Mouse (Mus musculus) midbrain, postnatal 0 days (tissue): ENCODE results near the gene Pknox2. TPM values are rescaled to one million over a fixed set of nuclear protein-coding genes. Genes with fewer than 3 reads are reported as not detected.

ENCODE experiments used
- ATAC-seq: fragments of 200-750 bp; cut with Nextera tagmentation; 2 replicates; pipeline ENCODE4 v1.8.0; 2017; ENCODE audit warnings: moderate number of reproducible peaks, mild to moderate bottlenecking, moderate TSS enrichment, moderate library complexity; ENCODE audit not compliant: low FRiP score
- DNase-seq: peaks from one replicate; pipeline ENCODE4 v3.0.0-alpha.2; 2015; ENCODE audit warnings: low spot score
- H3K27ac ChIP-seq: fragments of 300-500 bp; sonication (generic); 2 replicates; pipeline ENCODE4 v1.5.1; 2014; ENCODE audit warnings: low read depth, mild to moderate bottlenecking, low read length, mixed read lengths
- H3K27me3 ChIP-seq: fragments of 300-500 bp; sonication (generic); 2 replicates; pipeline ENCODE4 v1.6.1; 2014; ENCODE audit warnings: low read length, control low read depth, mixed read lengths; ENCODE audit not compliant: insufficient read depth
- H3K36me3 ChIP-seq: fragments of 300-500 bp; sonication (generic); 2 replicates; pipeline ENCODE4 v1.6.1; 2014; ENCODE audit warnings: low read length, control low read depth, mixed read lengths; ENCODE audit not compliant: insufficient read depth
- H3K4me1 ChIP-seq: fragments of 300-500 bp; sonication (generic); 2 replicates; pipeline ENCODE4 v1.6.1; 2014; ENCODE audit warnings: mild to moderate bottlenecking, control low read depth, antibody characterized with exemption, low read length, mixed read lengths; ENCODE audit not compliant: insufficient read depth
- H3K4me2 ChIP-seq: fragments of 300-500 bp; sonication (generic); 2 replicates; pipeline ENCODE4 v1.6.1; 2014; ENCODE audit warnings: low read depth, mild to moderate bottlenecking, low read length, mixed read lengths; ENCODE audit not compliant: poor library complexity, severe bottlenecking
- H3K4me3 ChIP-seq: fragments of 300-500 bp; sonication (generic); 2 replicates; pipeline ENCODE4 v1.5.1; 2014; ENCODE audit warnings: low read depth, mild to moderate bottlenecking, low read length, moderate library complexity
- H3K9ac ChIP-seq: fragments of 300-500 bp; sonication (generic); replicated peaks from 2 replicates; pipeline ENCODE4 v1.6.1; 2014; ENCODE audit warnings: mild to moderate bottlenecking, low read length, moderate library complexity, mixed read lengths; ENCODE audit not compliant: poor library complexity, severe bottlenecking
- H3K9me3 ChIP-seq: fragments of 300-500 bp; sonication (generic); 2 replicates; pipeline ENCODE4 v1.6.1; 2016; ENCODE audit warnings: low read length, control low read depth
- CTCF ChIP-seq: IDR thresholded peaks from 2 replicates; pipeline ENCODE4 v1.5.1; 2016; ENCODE audit warnings: antibody characterized with exemption, mild to moderate bottlenecking
- WGBS: fragments of 180-500 bp; shearing (Covaris S2); extraction: QIAGEN DNeasy Blood & Tissue Kit; methylation state at CpG from one replicate; pipeline ENCODE4 v1.1.7; 2014; 5-methylcytosine and 5-hydroxymethylcytosine counted together
- polyA plus RNA-seq: library from polyadenylated mRNA; unstranded; fragments of >200 nt; fragmentation: Nextera tagmentation; extraction: Ambion mirVana; gene quantifications from 2 replicates; pipeline ENCODE4 v1.2.1, GENCODE M21; 2015
- total RNA-seq: library from RNA; depleted of rRNA; stranded (reverse); fragments of >200 nt; gene quantifications from 2 replicates; pipeline ENCODE4 v1.2.3, GENCODE M21; 2014

The Pknox2 gene
- total and polyA plus RNA-seq, 2 experiments from 2014 or later, result 23.6 to 26.6 TPM

- TF ChIP-seq CTCF, result no peak
These were observed 183.7 kb downstream of the Pknox2 start for GRCm38 (mm10) chr9:36963512-36963911.

DNA sequence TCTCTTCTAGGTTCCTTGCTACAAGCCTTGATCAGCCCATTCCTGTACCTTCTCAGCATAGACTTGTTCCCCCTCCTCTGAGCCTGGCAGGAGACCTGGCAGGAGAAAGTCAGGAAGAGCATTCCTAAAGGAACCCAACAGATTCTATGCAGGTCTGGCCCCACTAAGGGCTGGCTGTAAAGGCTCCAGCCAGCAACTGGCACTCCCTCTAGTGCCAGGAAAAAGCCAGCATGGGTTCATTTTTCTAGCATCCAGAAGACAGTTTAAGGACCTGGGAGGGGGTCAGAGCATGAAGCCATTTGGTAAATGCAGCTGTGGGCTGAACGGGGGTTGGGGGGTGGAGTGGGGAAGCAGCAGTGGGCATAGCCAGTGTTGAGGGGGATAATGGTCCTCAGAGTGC lies 185.3 kb downstream of the Pknox2 start:
- H3K9ac ChIP-seq, result no peak overlapping the region
- no peak overlapping the region for H3K27ac ChIP-seq
- no peak for ATAC-seq
- no peak overlapping the region for H3K4me2 ChIP-seq
- DNase-seq, result peak; percentile 38
- no peaks in the 10 kb centered on the region; the same call in 1 of the 2 replicates for H3K4me1 ChIP-seq
- peaks cover under 1% of the 10 kb centered on the region; the same call in 1 of the 2 replicates for H3K36me3 ChIP-seq
- H3K4me3 ChIP-seq, result no peak overlapping the region
- H3K27me3 ChIP-seq, result no peaks in the 10 kb centered on the region
- TF ChIP-seq CTCF, result peak; percentile 59
- no peaks in the 10 kb centered on the region for H3K9me3 ChIP-seq
- 35% methylated on average over 1 of the region's 1 CpGs for WGBS

More at GRCm38 (mm10) chr9:36963512-36963911, 183.7 kb downstream of the Pknox2 start:
- Histone ChIP-seq H3K9ac (no peak overlapping the region; the same call in 1 of the 2 replicates), H3K27ac (no peak overlapping the region), H3K9me3 (no peaks in the 10 kb centered on the region), H3K4me3 (no peak overlapping the region), H3K27me3 (no peaks in the 10 kb centered on the region), H3K4me2 (no peak overlapping the region), H3K36me3 (peaks cover 4% of the 10 kb centered on the region; the same call in 1 of the 2 replicates), H3K4me1 (no peaks in the 10 kb centered on the region; the same call in 1 of the 2 replicates)
- ATAC-seq (no peak), DNase-seq (no peak)
- WGBS, result 57% methylated on average over 3 of the region's 3 CpGs

DNA sequence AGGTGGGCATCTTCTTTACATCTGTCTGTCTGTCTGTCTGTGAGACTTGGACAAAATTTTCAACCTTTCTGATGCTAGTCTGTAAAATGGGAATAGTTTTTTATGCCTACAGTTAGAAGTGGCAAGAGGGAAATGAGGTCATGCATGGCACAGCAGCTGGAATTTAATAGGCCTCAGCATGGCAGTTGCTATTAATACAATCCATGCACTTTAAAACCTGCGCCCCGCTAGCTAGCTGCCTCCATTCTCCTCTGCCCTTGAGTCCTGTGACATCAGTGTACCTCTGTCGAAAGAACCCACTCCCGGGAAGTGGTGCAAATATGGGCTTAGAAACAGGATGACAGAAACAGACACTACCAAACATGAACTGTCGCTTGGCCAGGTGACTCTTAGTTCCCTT lies 186.1 kb downstream of the Pknox2 start:
- Histone ChIP-seq H3K4me3 (no peak overlapping the region), H3K27ac (no peak overlapping the region), H3K4me1 (no peaks in the 10 kb centered on the region; the same call in 1 of the 2 replicates), H3K36me3 (no peaks in the 10 kb centered on the region), H3K27me3 (no peaks in the 10 kb centered on the region), H3K4me2 (no peak overlapping the region), H3K9ac (no peak overlapping the region), H3K9me3 (no peaks in the 10 kb centered on the region)
- 90% methylated on average over 5 of the region's 5 CpGs for WGBS
- no peak for ATAC-seq
- DNase-seq, result no peak
- no peak for TF ChIP-seq CTCF

DNA sequence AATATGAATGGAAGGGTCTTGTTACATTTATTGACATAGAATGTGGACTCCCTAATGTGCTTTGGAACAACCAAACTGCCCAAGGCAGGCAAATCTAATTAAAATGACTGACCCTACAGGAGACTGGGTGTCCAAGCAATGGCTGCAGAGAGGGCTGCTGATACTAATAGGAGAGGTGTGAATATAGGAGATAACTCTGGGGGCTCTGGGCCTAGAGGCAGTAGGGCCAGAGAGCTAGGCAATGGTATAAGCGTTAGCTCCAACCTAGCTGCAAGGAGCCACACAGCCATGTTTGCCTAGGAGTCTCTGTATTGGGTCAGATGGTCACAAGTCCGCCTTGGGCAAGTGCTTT lies 196.1 kb downstream of the Pknox2 start:
- Histone ChIP-seq H3K4me3 (no peak overlapping the region), H3K36me3 (peaks cover 5% of the 10 kb centered on the region; the same call in 1 of the 2 replicates), H3K9me3 (no peaks in the 10 kb centered on the region), H3K9ac (no peak overlapping the region), H3K4me2 (no peak overlapping the region), H3K27ac (0 out of 2 replicates have a peak overlapping the region, but pooled peaks have one; percentile 44), H3K27me3 (no peaks in the 10 kb centered on the region), H3K4me1 (peaks cover 13% of the 10 kb centered on the region)
- no peak for TF ChIP-seq CTCF
- DNase-seq (no peak), ATAC-seq (0 out of 2 replicates have a peak, but pooled peaks have one; percentile 9)
- WGBS, result 55% methylated on average over 2 of the region's 2 CpGs

GRCm38 (mm10) chr9:36950271-36951132 lies 196.7 kb downstream of the Pknox2 start:
- 10% methylated on average over 14 of the region's 14 CpGs for WGBS
- Histone ChIP-seq H3K4me1 (peaks cover 13% of the 10 kb centered on the region), H3K27me3 (no peaks in the 10 kb centered on the region), H3K36me3 (peaks cover 5% of the 10 kb centered on the region; the same call in 1 of the 2 replicates), H3K4me2 (no peak overlapping the region), H3K4me3 (no peak overlapping the region), H3K27ac (peak overlapping the region; percentile 44; the same call in 1 of the 2 replicates), H3K9ac (0 out of 2 replicates have a peak overlapping the region, but pooled peaks have one; percentile 8), H3K9me3 (no peaks in the 10 kb centered on the region)
- no peak for TF ChIP-seq CTCF
- ATAC-seq (peak; percentile 85), DNase-seq (peak; percentile 76)

DNA sequence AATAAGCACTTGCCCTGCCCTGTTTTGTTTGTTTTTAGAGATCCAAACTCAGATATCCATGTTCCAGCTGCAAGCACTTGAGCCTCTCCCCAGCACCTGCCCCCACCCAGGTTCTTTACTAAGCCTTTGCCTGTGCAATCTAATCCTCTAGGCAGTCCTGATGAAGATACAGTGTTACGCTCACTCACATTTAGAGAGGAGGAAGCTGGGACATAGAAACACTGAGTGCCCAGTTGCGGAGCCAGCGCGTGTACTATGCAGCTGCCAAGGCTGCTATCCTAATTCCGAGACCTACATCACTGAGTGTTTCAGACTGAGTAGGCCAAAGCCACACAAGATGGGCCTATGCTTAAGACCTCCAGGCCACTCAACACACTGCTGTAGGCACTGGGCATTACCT lies 199.0 kb downstream of the Pknox2 start:
- H3K9me3 ChIP-seq, result no peaks in the 10 kb centered on the region
- no peak for TF ChIP-seq CTCF
- no peak overlapping the region for H3K9ac ChIP-seq
- no peaks in the 10 kb centered on the region for H3K36me3 ChIP-seq
- no peak for ATAC-seq
- peaks cover 13% of the 10 kb centered on the region for H3K4me1 ChIP-seq
- WGBS, result 86% methylated on average over 5 of the region's 5 CpGs
- no peak overlapping the region for H3K4me3 ChIP-seq
- H3K4me2 ChIP-seq, result no peak overlapping the region
- DNase-seq, result no peak
- H3K27ac ChIP-seq, result no peak overlapping the region
- H3K27me3 ChIP-seq, result no peaks in the 10 kb centered on the region
